Mouse (Mus musculus) Patski (cell line): ENCODE measurements around the gene Sel1l3. TPM values are rescaled to one million over a fixed set of nuclear protein-coding genes. Genes with fewer than 3 reads are reported as not detected.

ENCODE experiments used
- ATAC-seq: fragments of 100-300 bp; one replicate; pipeline ENCODE4 v1.8.0; 2021
- CTCF ChIA-PET: fragments of 350-600 bp; sonication (Branson Sonifier 250); formaldehyde crosslinking; loops from one replicate; lab custom pipeline; 2022; ENCODE audit warnings: inconsistent platforms; lab: Charles Lee
- POLR2A ChIA-PET: fragments of 350-600 bp; sonication (Branson Sonifier 250); formaldehyde crosslinking; loops from one replicate; lab custom pipeline; 2022; ENCODE audit warnings: antibody characterized with exemption, inconsistent platforms; lab: Charles Lee
- DNase-seq: peaks from one replicate; pipeline ENCODE4 v3.0.0-alpha.2; 2011; ENCODE audit warnings: low read depth, low spot score
- H3K27me3 ChIP-seq: fragments of 371-371 bp; one replicate; pipeline ENCODE4 v1.5.1; 2021
- CTCF ChIP-seq: fragments of 100-300 bp; IDR thresholded peaks from one replicate; pipeline ENCODE4 v1.5.1; 2021
- in situ Hi-C: fragments of 300-500 bp; cut with MboI; formaldehyde crosslinking; loops from 3 replicates; pipeline ENCODE4 v1.11.1; 2018; ENCODE audit warnings: low pct_unique_long_range_greater_than_20kb, mixed read lengths
- polyA plus RNA-seq: library from polyadenylated mRNA; unstranded; gene quantifications from one replicate; pipeline ENCODE4 v1.2.3, GENCODE M21; 2021

Gene Sel1l3
- polyA plus RNA-seq, 1 experiment from 2014 or later: 8.1 TPM

DNA sequence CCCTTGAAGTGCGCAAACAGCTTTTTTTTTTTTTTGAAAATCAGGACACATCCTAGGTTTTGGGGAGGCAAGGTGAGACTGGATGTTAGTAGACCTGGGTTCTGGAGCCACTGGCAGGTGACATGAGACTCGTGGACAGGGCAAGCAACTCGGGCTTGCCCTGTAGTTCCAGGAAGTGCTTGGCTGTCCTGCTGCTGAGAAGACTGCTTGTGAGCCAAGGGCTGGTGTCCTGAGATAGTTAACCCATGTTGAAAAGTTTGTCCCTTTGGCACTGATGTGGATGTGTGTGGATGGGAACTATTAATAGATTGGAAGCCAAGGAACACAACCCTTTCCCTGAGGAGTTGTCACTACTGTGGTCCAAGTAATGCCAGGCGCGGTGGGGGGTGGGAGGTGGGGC is 635 bp upstream of the Sel1l3 start:
- TF ChIP-seq CTCF: no peak
- peaks cover 24% of the 10 kb centered on the region for H3K27me3 ChIP-seq
- no peak for DNase-seq
- ChIA-PET POLR2A (no interaction called here), CTCF (interaction anchor here (1.1 kb wide), 1 partner anchor 9 kb away, joined by 3 read pairs; no protein-coding TSS in a partner anchor)
- no peak for ATAC-seq
- in situ Hi-C loops: no loop called here

DNA sequence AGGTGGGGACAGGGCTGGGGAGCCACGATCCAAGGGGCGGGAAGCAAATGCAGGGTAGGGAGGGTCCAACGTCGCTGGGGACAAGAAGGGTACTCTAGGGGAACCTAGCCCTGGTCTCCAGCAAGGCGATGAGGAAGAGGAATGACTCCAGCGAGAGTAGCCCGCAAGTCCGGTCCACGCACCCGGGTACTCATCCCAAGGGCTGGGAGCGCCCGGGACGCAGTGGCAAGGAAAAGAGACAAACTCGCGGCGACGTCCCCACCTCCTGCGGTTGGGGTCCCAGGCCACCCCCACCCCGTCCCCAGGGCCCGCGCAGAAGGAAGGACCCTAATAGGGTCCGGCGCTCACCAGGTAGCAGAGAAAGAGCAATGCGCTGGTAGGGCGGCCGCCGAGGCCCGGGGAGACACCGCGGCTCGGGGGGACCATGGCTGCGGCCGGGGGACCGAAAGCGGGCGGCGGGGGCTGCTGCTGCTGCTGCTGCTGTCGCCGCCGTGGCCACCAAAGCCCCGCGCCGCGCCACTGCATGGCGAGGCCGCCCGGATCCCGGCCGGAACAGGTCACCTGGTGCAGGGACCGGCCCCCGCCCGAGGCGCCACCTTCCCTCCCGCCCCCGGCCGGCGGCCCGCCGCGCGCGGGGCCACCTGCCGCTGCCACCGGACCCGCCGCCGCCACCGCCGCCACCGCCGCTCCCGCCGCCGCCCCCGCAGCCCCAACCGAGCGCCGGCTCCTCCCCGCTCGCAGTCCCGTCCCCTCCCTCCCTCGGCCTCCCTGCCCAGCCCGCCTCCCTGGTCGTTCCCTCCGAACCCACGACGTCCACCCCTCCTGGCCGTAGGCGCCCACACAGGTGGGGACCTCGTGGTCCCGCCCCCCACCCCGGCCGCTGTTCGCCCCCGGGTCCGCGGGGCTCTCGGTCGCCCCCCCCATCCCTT is 681 bp downstream of the Sel1l3 start:
- ChIA-PET POLR2A (no interaction called here), CTCF (no interaction called here)
- in situ Hi-C loops: no loop called here
- ATAC-seq (peak; percentile 48), DNase-seq (no peak)
- no peak for TF ChIP-seq CTCF
- peaks cover 24% of the 10 kb centered on the region for H3K27me3 ChIP-seq

DNA sequence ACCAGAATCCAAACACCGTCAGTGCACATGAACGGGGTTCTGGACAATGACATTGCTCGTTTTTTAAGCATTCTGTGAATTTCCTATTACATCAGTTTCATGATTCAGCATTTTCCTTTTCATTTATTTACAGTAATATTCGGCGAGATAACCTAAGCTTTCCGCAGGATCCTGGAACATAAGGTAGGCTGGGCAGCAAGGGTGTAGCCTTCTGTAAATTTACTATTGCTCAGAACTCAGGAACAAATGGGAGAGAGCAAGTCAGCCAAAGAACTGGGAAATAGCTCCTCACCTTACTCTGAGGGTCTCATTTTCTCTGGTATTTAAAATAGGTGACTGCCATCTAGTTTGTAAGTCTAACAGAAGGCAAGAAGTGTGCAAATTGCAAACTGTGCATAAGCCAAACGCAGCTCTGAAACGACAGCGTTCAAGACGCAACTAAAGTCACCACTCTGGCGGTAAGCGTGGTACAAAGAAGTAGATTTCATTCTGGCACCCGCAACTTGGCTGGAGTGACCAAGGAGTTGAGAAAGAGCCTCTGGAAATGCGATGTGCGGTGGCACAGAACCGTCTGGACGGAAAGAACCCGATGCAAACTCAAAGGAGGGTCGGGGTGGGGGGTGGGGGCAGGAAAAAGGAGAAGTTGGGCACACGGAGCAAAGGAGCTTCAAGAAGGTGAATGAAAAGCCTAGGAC is 1.5 kb downstream of the Sel1l3 start:
- peaks cover 24% of the 10 kb centered on the region for H3K27me3 ChIP-seq
- ChIA-PET CTCF (no interaction called here), POLR2A (interaction anchor here (0.7 kb wide), 1 partner anchor 12 kb away, joined by 3 read pairs; no protein-coding TSS in a partner anchor)
- in situ Hi-C loops: no loop called here
- peak; percentile 5 for ATAC-seq
- TF ChIP-seq CTCF: no peak
- no peak for DNase-seq

DNA sequence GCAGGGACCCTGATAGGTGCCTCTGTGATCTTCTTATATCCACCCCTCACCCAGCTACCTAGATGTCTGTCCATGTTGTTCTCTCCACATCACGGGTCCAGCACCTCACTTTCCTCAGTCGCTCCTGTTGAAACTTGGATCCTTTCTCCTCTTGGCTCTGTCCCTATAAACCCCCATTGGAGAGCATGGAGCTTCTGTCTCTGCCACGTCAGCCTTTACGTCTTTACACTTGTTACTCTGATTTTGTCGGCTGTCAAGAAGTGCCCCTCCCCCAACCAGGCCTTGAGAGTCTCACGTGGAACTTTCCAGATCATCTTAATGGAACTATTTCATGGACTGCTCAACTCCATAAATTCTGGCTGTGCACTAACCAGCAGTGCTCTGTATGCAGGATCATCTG is 2.5 kb downstream of the Sel1l3 start:
- ChIA-PET CTCF (no interaction called here), POLR2A (no interaction called here)
- H3K27me3 ChIP-seq: peaks cover 24% of the 10 kb centered on the region
- in situ Hi-C loops: no loop called here
- TF ChIP-seq CTCF: no peak
- DNase-seq (no peak), ATAC-seq (no peak)

DNA sequence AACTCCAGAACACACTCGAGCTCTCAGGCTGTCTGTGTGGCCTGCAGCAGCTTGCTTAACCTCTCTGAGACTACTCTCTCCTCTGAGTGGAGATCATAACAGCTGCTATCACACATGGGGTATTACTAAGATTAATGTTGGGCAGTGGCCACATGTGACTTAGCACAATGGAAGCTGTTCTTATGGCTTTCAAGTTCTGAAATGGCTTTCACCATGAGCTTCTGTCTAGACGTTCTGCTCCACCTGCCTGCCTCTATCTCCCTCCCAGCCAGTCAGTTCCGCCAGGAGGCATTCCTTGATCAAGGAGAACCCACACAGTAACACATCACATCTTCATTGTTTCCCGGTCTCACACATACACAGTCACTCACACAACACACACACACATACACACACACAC is 3.2 kb downstream of the Sel1l3 start:
- ATAC-seq: no peak
- POLR2A ChIA-PET: no interaction called here
- in situ Hi-C loops: no loop called here
- DNase-seq: no peak
- H3K27me3 ChIP-seq: peaks cover 21% of the 10 kb centered on the region
- CTCF ChIA-PET: interaction anchor here (0.9 to 1.1 kb wide), 2 partner anchors 9 to 17 kb away, joined by 3 read pairs; no protein-coding TSS in a partner anchor
- TF ChIP-seq CTCF: no peak

DNA sequence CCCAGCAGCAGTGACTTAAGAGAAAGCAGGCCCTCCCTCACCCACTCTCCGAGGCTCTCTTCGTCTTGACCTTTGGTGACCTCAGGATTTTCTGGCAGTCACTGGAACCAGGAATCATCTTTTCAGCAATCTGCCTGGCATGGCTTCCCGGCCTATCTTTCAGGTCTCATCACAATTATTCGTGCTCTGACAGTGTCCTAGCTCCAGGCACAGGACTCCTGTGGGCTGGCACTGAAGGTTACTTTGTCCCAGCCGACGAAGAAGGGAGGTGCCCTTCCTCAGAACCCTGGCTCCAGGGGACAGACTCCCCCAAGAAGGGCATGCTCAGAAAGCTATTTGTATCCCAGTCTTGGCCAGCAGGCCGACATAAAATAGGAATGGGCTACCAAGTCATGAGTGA is 4.0 kb downstream of the Sel1l3 start:
- TF ChIP-seq CTCF: no peak
- in situ Hi-C loops: no loop called here
- ChIA-PET POLR2A (no interaction called here), CTCF (interaction anchor here (0.9 to 1.1 kb wide), 2 partner anchors 8 to 16 kb away, joined by 3 read pairs; no protein-coding TSS in a partner anchor)
- ATAC-seq: no peak
- DNase-seq: no peak
- peaks cover 14% of the 10 kb centered on the region for H3K27me3 ChIP-seq

DNA sequence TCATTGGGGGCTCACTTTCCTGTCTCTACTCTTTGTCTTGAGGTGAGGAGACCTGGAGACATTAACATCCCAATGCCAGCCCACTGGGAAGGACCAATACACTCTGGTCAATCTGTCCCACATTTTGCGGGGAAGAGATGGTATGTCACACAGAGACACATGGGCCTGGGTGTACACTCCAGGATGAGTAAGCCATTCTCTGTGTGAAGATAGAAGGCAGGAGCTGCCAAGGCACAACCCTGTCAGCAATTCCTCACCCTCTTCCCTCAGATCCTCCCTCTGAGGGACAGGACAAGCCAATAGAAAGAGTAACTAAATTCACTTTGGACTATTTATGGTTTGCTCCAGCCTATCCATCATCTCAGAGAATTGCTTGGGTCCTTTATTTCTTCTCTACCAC is 5.0 kb downstream of the Sel1l3 start:
- peaks cover 6% of the 10 kb centered on the region for H3K27me3 ChIP-seq
- ChIA-PET CTCF (no interaction called here), POLR2A (no interaction called here)
- TF ChIP-seq CTCF: no peak
- ATAC-seq (no peak), DNase-seq (no peak)
- in situ Hi-C loops: no loop called here

DNA sequence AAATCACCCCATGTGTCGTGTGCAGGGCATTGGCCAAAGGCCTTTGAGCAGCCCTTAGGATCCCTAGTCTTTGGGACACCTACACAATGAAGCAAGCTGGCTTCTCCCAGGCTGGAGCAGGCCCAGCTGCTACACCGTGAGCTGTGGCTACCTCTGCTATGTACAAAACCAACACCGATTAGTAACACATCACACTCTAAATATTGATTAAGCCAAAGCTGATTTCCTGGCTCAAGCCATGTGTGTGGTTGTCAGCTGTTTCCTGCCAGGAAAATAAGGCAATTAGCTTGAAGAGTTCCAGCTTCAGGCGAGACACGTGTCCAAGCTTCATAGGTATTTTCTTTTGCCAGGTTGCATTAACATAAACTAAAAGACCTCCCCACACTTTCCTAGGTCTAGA is 7.2 kb downstream of the Sel1l3 start:
- POLR2A ChIA-PET: interaction anchor here (0.5 kb wide), 1 partner anchor 405 kb away, joined by 3 read pairs; no protein-coding TSS in a partner anchor
- in situ Hi-C loops: no loop called here
- no peaks in the 10 kb centered on the region for H3K27me3 ChIP-seq

DNA sequence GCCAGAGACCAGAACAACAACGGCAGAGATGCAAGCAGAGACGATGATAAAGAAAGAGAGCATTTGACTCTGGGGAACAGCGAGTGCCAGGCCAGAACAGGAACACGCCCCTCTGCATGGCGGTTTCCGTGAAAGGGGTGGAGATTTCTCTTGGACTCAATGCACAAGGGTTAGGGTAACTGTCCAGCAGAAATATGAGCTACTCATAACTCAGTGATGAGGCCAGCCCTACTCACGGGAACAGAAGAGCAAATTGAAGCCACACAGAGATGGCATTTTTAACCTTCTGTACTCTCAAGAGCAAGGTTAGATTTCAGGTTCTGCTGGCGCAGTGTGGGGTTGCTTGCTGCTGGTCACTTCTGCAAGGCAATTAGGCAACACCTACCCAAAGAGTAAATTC is 11.0 kb downstream of the Sel1l3 start:
- ChIA-PET POLR2A (interaction anchor here (0.5 kb wide), 1 partner anchor 35 kb away, joined by 3 read pairs; no protein-coding TSS in a partner anchor), CTCF (no interaction called here)
- in situ Hi-C loops: no loop called here
- ATAC-seq: no peak
- no peaks in the 10 kb centered on the region for H3K27me3 ChIP-seq
- no peak for TF ChIP-seq CTCF
- no peak for DNase-seq

More for the DNA sequence above, 7.2 kb downstream of the Sel1l3 start:
- ATAC-seq (no peak), DNase-seq (no peak)
- no peak for TF ChIP-seq CTCF
- CTCF ChIA-PET: no interaction called here

DNA sequence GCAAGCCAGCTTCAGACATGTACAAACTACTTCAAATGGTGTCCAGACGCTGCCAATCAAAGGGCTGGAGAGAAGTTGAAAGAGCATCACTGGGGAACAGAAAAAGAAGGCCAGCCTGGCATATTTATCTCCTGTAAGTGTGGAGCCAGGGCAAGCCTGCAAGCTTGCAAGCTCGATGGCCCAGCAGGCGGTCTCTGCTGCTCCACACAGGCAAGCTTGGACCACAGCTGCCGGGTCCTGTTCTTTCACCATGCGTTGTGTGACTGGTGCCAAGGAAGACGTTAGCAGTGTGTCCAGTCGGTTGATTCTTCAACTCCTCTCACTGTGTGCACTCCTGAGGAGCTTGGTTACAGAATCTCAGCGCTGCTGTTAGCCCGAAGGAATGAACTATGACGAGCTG is 12.9 kb downstream of the Sel1l3 start:
- H3K27me3 ChIP-seq: no peaks in the 10 kb centered on the region
- in situ Hi-C loops: no loop called here
- POLR2A ChIA-PET: no interaction called here
- no peak for DNase-seq
- no peak for TF ChIP-seq CTCF
- no peak for ATAC-seq
- CTCF ChIA-PET: interaction anchor here (1.6 kb wide), 1 partner anchor 9 kb away, joined by 3 read pairs; no protein-coding TSS in a partner anchor

DNA sequence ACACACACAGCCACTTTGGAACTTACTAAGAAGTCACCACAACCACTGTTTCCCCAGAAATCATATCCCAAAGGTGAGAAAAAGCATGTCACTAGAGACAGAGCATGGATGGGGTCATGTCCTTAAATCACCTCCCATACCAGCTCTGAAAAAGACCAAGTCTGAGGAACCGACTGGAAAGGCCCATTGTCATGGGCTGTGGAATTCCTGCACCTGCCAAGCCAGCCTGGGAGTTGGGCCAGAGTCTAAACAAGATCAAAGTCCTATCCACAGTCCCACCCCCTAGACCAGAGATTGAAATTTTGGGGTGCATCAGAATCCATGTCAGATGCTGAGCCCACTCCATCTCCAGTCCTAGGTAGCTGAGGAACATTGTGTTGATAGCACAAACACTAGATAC is 15.3 kb downstream of the Sel1l3 start:
- TF ChIP-seq CTCF: no peak

More for the DNA sequence above, 15.3 kb downstream of the Sel1l3 start:
- in situ Hi-C loops: no loop called here
- ATAC-seq (no peak), DNase-seq (no peak)
- CTCF ChIA-PET: interaction anchor here (0.7 kb wide), 1 partner anchor 40 kb away, joined by 3 read pairs; no protein-coding TSS in a partner anchor
- H3K27me3 ChIP-seq: no peaks in the 10 kb centered on the region
- POLR2A ChIA-PET: no interaction called here
